Mouse (Mus musculus) cerebellum, postnatal 10 days (tissue): ENCODE measurements around the gene Rpl34.
A peak's percentile ranks its signal among the peaks of the same experiment; 100 is the strongest.

Experiments
- DNase-seq, 2 experiments: peaks; one replicate each; pipeline ENCODE4 v3.0.0; 2021; ENCODE audit warnings: mixed read lengths in 2 of 2

Gene Rpl34

GRCm38 (mm10) chr3:130730189-130730653 lies at the start of gene Rpl34:
Gene Rpl34, minus strand, starts transcription at chr3:130730398.
- peak; percentile 96 to 97 for DNase-seq

- no peak for DNase-seq
Observed at GRCm38 (mm10) chr3:130768172-130768571, 38.0 kb upstream of the Rpl34 start.

GRCm38 (mm10) chr3:130764091-130764490 lies 33.9 kb upstream of the Rpl34 start:
- no peak for DNase-seq

GRCm38 (mm10) chr3:130760711-130761435 lies 30.7 kb upstream of the Rpl34 start:
- peak; percentile 84 to 94 for DNase-seq

GRCm38 (mm10) chr3:130758157-130758841 lies 28.1 kb upstream of the Rpl34 start:
- no peak for DNase-seq

GRCm38 (mm10) chr3:130757117-130757852 lies 27.1 kb upstream of the Rpl34 start:
- DNase-seq = peak in 1 of 2 experiments; percentile 6

GRCm38 (mm10) chr3:130749206-130749605 lies 19.0 kb upstream of the Rpl34 start:
- DNase-seq = no peak

- no peak for DNase-seq
Observed at GRCm38 (mm10) chr3:130746673-130747619, 16.7 kb upstream of the Rpl34 start.

- DNase-seq = no peak
Observed at GRCm38 (mm10) chr3:130737652-130738361, 7.6 kb upstream of the Rpl34 start.

- DNase-seq = no peak
Observed at GRCm38 (mm10) chr3:130736758-130737157, 6.6 kb upstream of the Rpl34 start.

- peak; percentile 64 to 74 for DNase-seq
Observed at GRCm38 (mm10) chr3:130729472-130730188, 568 bp downstream of the Rpl34 start.

- DNase-seq = no peak
Observed at GRCm38 (mm10) chr3:130727676-130728075, 2.5 kb downstream of the Rpl34 start.

- no peak for DNase-seq
Observed at GRCm38 (mm10) chr3:130727036-130727435, 3.2 kb downstream of the Rpl34 start.

- DNase-seq = no peak
Observed at GRCm38 (mm10) chr3:130725718-130726117, 4.5 kb downstream of the Rpl34 start.

GRCm38 (mm10) chr3:130722733-130723478 lies 7.3 kb downstream of the Rpl34 start:
- no peak for DNase-seq

GRCm38 (mm10) chr3:130720225-130720624 lies 10.0 kb downstream of the Rpl34 start:
- no peak for DNase-seq

- DNase-seq = no peak
Observed at GRCm38 (mm10) chr3:130718871-130719270, 11.3 kb downstream of the Rpl34 start.

GRCm38 (mm10) chr3:130716555-130716954 lies 13.6 kb downstream of the Rpl34 start:
- DNase-seq = no peak

- DNase-seq = peak; percentile 81 to 83
Observed at GRCm38 (mm10) chr3:130714775-130715568, 15.2 kb downstream of the Rpl34 start.
